Mouse (Mus musculus) c-Kit-positive CD71-negative TER-119-negative erythroid progenitor cells, embryonic 14.5 days (primary cell): Measurements from ENCODE around the gene Mcf2l.

Source experiments
- DNase-seq: peaks from one replicate; pipeline ENCODE4 v3.0.0-alpha.2; 2013; ENCODE audit warnings: low read depth

The Mcf2l gene

GRCm38 (mm10) chr8:12874194-12874791 lies 687 bp downstream of the Mcf2l start:
- DNase-seq, result no peak

- no peak for DNase-seq
These were observed 1.4 kb downstream of the Mcf2l start for GRCm38 (mm10) chr8:12874971-12875370.

- DNase-seq, result no peak
These were observed 3.5 kb downstream of the Mcf2l start for GRCm38 (mm10) chr8:12877126-12877525.

GRCm38 (mm10) chr8:12880163-12880562 lies 6.6 kb downstream of the Mcf2l start:
- no peak for DNase-seq

- no peak for DNase-seq
These were observed 9.7 kb downstream of the Mcf2l start for GRCm38 (mm10) chr8:12883051-12884004.

GRCm38 (mm10) chr8:12887772-12888435 lies 14.3 kb downstream of the Mcf2l start:
- DNase-seq, result no peak

- DNase-seq, result no peak
These were observed 15.5 kb downstream of the Mcf2l start for GRCm38 (mm10) chr8:12889046-12889598.

- DNase-seq, result no peak
These were observed 19.4 kb downstream of the Mcf2l start for GRCm38 (mm10) chr8:12892882-12893446.

- DNase-seq, result no peak
These were observed 20.4 kb downstream of the Mcf2l start for GRCm38 (mm10) chr8:12893797-12894578.

GRCm38 (mm10) chr8:12894783-12895534 lies 21.4 kb downstream of the Mcf2l start:
- no peak for DNase-seq

GRCm38 (mm10) chr8:12895535-12896150 lies 22.0 kb downstream of the Mcf2l start:
- DNase-seq, result no peak

- DNase-seq, result no peak
These were observed 23.1 kb downstream of the Mcf2l start for GRCm38 (mm10) chr8:12896494-12897373.

- DNase-seq, result no peak
These were observed 24.2 kb downstream of the Mcf2l start for GRCm38 (mm10) chr8:12897815-12898214.

GRCm38 (mm10) chr8:12903790-12904415 lies 30.3 kb downstream of the Mcf2l start:
- no peak for DNase-seq

GRCm38 (mm10) chr8:12905122-12905521 lies 31.5 kb downstream of the Mcf2l start:
- DNase-seq, result no peak

- no peak for DNase-seq
These were observed 32.2 kb downstream of the Mcf2l start for GRCm38 (mm10) chr8:12905599-12906321.

- DNase-seq, result no peak
These were observed 33.0 kb downstream of the Mcf2l start for GRCm38 (mm10) chr8:12906597-12906996.

- DNase-seq, result no peak
These were observed 34.1 kb downstream of the Mcf2l start for GRCm38 (mm10) chr8:12907730-12908129.
